Mouse (Mus musculus) embryo, embryonic 11.5 days (tissue): ENCODE measurements around the gene Ugt1a10.
A peak's percentile ranks its signal among the peaks of the same experiment; 100 is the strongest.
"Not testable (repeated sequence)": the region's sequence is repeated elsewhere in the genome, so short reads cannot be mapped to it uniquely, and the experiment has no call there.

Source experiments
- DNase-seq: peaks from one replicate; pipeline ENCODE4 v3.0.0-alpha.2; 2012; ENCODE audit warnings: low read depth, low spot score

Ugt1a10 gene

GRCm38 (mm10) chr1:88138145-88138544 is 83.0 kb downstream of the Ugt1a10 start:
- DNase-seq: no peak

- not testable (repeated sequence) for DNase-seq
These were observed 85.3 kb downstream of the Ugt1a10 start for GRCm38 (mm10) chr1:88140492-88140891.

DNA sequence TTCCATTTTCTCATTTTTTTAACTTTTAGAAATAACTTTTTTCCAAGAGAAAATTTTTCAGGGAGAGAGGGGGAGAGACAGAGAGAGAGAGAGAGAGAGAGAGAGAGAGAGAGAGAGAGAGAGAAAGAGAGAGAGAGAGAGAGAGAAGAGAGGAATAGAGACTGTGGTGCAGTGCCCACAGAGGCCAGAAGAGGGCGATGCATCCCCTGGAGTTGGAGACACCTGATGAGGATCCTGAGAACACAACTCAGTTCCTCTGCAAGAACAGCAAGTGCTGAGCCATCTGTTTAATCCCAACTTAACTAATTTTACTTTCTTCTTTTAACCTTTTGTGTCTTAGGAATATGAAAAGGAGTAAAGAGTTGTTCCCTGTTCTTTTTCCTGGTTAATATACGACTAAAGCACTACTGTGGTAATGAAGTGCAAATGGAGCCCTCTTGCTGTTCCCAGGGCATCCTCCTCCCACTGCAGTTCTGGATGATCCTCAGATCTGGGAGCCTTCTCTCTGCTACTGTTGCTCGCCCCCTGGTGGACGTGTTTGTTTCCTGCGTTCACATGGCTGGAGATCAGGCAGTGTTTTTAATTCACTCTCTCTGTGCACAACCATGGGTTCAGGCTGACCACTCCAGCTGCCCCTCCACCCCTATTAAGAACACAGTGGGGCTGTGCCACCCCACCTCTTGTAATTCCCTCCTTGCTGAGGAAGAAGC is 88.9 kb downstream of the Ugt1a10 start:
- DNase-seq: not testable (repeated sequence)

- not testable (repeated sequence) for DNase-seq
These were observed 90.1 kb downstream of the Ugt1a10 start for GRCm38 (mm10) chr1:88145278-88145677.

GRCm38 (mm10) chr1:88150133-88150532 is 94.9 kb downstream of the Ugt1a10 start:
- DNase-seq: not testable (repeated sequence)

DNA sequence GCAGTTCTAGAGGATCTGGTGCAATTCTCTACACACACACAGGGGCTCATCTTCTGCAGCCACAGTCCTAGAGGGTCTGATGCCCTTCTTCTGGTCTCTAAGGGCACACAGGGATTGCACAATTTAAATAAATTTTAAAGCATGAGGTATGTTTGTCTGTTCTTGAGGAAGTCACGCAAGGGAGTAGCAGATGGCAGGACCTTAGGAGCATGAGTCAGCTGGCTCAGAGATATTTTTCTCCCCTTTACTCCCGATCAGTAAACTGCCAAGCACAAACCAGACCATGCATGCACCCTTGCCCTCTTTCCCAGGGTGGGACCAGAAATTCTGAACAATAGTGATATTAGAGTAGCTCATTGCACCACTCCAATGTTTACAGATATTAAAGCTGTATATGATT is 103.2 kb downstream of the Ugt1a10 start:
- DNase-seq: no peak

DNA sequence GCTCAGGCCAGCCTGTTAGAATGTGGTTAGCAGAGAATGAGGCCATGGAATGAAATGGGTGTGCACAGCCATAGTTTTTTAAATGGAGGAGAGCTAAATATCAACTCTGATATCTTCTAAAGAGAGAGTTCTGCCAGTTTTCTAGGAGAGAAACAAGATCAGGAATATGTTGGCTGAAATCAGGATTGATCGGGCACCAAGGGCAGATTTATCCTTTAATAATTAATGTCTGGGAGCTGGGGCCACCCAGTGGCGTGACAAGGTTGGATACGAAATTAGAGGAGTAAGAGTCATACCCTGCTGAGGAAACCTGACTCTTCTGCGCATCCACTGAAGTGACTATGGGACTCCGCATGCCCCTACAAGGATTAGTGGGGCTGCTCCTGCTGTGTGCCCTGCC is 110.5 kb downstream of the Ugt1a10 start, which contains the start of gene Ugt1a5:
TSS of gene Ugt1a5 (plus strand) at position 302 of the 400 bp plus-strand sequence.
- no peak for DNase-seq

DNA sequence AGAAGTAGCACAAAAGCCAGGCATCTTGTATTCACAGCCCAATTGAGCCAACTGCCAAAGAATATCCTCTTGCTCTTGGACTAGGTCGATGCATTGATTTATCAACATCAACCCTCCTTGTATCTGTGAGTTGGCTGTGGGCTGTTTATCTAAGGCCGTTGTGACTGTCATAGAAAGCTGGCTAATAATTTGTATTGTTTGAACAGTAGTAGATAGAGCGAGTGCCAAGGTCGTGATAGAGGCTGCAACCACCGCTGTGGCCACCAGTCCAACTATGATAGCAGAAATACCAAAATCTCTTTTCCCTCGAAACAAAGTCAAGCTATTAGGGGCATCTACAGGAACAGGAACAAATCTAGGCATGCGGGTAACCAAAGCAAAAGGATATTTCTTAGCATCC is 117.0 kb downstream of the Ugt1a10 start:
- not testable (repeated sequence) for DNase-seq

DNA sequence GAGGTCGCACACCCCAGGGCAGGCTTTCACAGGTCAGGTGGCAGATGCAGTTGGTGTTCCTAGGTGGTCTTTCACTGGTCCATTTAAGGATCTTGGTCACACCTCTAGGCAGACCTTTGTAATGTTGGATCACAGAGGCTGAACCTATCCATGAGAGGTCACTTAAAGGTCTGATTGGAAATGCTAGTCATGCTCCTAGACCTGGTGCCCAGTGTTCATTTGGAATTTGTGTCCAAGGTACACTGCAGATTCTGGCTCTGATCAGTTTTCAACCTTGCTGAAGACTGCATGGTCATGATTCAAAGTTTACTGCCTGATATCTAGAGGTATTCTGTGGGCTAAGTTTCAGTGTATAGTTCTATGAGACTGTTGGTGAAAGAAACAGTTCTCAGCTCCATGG is 124.5 kb downstream of the Ugt1a10 start:
- DNase-seq: no peak

- DNase-seq: no peak
These were observed 131.2 kb downstream of the Ugt1a10 start for GRCm38 (mm10) chr1:88186325-88186935.

- no peak for DNase-seq
These were observed 136.9 kb downstream of the Ugt1a10 start for GRCm38 (mm10) chr1:88192136-88192535.

DNA sequence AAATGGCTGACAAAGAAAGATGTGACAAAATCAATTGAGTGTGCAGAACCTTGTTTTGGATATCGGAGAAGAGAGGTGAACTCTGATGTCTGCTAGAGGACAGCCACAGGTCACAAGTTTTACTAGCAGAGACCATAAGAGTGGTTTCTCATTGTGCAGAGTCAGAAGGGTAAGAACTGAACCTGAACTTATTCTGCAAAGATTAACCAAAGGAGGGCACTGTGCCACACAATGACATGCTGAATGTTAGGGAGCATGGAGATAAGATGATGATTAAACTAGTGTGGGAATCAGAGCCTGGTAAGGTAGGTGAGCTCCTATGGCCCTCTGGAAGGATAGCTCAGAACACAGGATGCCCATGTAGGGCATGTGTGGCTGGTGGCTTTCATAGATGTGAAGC is 140.5 kb downstream of the Ugt1a10 start:
- DNase-seq: no peak

GRCm38 (mm10) chr1:88197443-88197842 is 142.3 kb downstream of the Ugt1a10 start:
- no peak for DNase-seq

DNA sequence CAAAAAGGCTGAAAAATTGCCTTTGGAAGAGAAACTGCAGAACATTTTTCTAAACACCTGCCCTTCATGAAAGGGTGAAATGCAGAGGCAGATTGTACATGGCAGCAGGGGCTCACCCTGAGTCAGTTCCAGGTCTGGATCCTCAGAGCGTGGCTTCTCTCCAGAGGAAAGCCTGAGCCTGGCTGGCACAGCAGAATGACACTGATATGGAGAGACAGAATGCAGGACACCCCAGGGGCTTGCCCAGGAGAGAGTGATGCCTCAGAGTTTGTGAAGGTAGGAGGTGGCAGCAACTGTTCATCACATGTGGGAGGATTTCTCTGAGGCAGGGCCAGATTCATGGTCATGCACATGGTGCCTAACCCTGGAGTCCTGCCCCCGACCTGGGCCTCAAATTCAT is 144.8 kb downstream of the Ugt1a10 start:
- no peak for DNase-seq

- DNase-seq: no peak
These were observed 145.3 kb downstream of the Ugt1a10 start, which contains the start of gene Ugt1a2 for GRCm38 (mm10) chr1:88200456-88200855. Ugt1a2 (plus strand) TSS chr1:88200601.

DNA sequence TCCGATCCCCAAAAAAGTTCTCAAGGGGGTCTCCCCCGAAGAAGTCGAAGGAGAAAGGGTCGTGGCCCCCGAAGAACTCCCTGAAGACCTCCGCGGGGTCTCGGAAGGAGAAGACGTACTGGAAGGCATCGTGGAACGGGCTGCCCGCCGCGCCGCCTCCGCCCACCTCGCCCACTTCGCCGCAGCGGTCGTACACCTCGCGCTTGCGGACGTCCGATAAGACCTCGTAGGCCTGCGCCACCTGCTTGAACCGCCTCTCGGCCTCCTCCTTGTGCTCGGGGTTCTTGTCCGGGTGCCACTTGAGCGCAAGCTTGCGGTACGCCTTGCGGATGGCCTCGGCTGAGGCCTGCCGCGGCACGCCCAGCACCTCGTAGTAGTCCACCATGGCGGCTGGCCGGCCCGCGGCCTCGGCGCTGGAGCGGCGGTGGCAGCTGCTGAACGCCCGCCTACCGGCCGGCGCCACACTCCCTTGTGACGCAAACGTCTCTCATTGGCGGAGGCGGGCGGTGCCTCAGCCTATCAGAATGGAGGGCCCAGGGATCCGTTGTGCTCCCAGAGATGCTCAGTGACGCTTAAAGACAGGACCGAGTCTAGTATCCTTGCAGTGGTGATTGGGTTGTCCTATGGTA is 150.2 kb downstream of the Ugt1a10 start, which contains the start of gene Dnajb3:
TSS of gene Dnajb3 (minus strand) at position 489 of the 629 bp plus-strand sequence.
- peak; percentile 73 for DNase-seq

- DNase-seq: no peak
These were observed 151.8 kb downstream of the Ugt1a10 start for GRCm38 (mm10) chr1:88206843-88207479.

GRCm38 (mm10) chr1:88211812-88212211 is 156.6 kb downstream of the Ugt1a10 start, which contains the start of gene Ugt1a1:
Ugt1a1 (plus strand) TSS chr1:88211959.
- no peak for DNase-seq

- no peak for DNase-seq
These were observed 157.3 kb downstream of the Ugt1a10 start for GRCm38 (mm10) chr1:88212341-88213045.

GRCm38 (mm10) chr1:88213061-88213460 is 157.9 kb downstream of the Ugt1a10 start:
- no peak for DNase-seq

- DNase-seq: no peak
These were observed 158.7 kb downstream of the Ugt1a10 start for GRCm38 (mm10) chr1:88213766-88214461.
